Mouse (Mus musculus) CH12.LX (cell line): Measurements from ENCODE around the gene Abhd15. TPM values are rescaled to one million over a fixed set of nuclear protein-coding genes. Genes with fewer than 3 reads are reported as not detected.
A peak's percentile ranks its signal among the peaks of the same experiment; 100 is the strongest.

Experiments used
- DNase-seq: peaks from one replicate; pipeline ENCODE4 v3.0.0-alpha.2; 2013; ENCODE audit errors: extremely low read depth
- H3K27ac ChIP-seq: 2 replicates; pipeline ENCODE4 v1.5.1; 2012; ENCODE audit warnings: low read depth, mild to moderate bottlenecking, control low read depth, moderate library complexity; ENCODE audit not compliant: insufficient read depth
- H3K27me3 ChIP-seq: replicated peaks from 2 replicates; pipeline ENCODE3; 2012; ENCODE audit warnings: inconsistent platforms
- H3K36me3 ChIP-seq, 2 experiments: replicated peaks in 1 of 2; 2 replicates each; pipeline versions ENCODE3 to v1.6.1; 2012; ENCODE audit warnings: inconsistent platforms in 1 of 2, low read length in 1 of 2, mild to moderate bottlenecking in 1 of 2, mixed read lengths in 1 of 2, moderate library complexity in 1 of 2; ENCODE audit not compliant: control insufficient read depth in 1 of 2, insufficient read depth in 1 of 2
- H3K4me1 ChIP-seq, 2 experiments: 2 replicates each; pipeline ENCODE4 v1.6.1; 2012; ENCODE audit warnings: inconsistent platforms in 1 of 2, moderate library complexity in 1 of 2; ENCODE audit not compliant: insufficient read depth in 2 of 2, control insufficient read depth in 1 of 2
- H3K4me2 ChIP-seq: 2 replicates; pipeline ENCODE4 v1.6.1; 2012; ENCODE audit warnings: low read depth, mild to moderate bottlenecking, control low read depth; ENCODE audit not compliant: poor library complexity, insufficient read depth, severe bottlenecking
- H3K4me3 ChIP-seq, 3 experiments: fragments of 150-350 bp in 1 of 3; sonication (generic) in 1 of 3; replicated peaks in 1 of 3; 2 replicates each; pipeline versions ENCODE3 to v1.5.1; 2011 to 2012; ENCODE audit warnings: low read depth in 2 of 3, low read length in 2 of 3, mild to moderate bottlenecking in 2 of 3, moderate library complexity in 2 of 3, control low read depth in 1 of 3, improper control_type of control experiment in 1 of 3, inconsistent platforms in 1 of 3, mixed read lengths in 1 of 3; ENCODE audit not compliant: poor library complexity in 1 of 3
- H3K79me2 ChIP-seq: replicated peaks from 2 replicates; pipeline ENCODE4 v1.6.1; 2012; ENCODE audit warnings: mild to moderate bottlenecking, moderate library complexity; ENCODE audit not compliant: control insufficient read depth, poor library complexity, insufficient read depth, severe bottlenecking; ENCODE audit errors: extremely low read depth
- H3K9ac ChIP-seq: 2 replicates; pipeline ENCODE4 v1.6.1; 2012; ENCODE audit warnings: low read depth, mild to moderate bottlenecking, control low read depth, moderate library complexity; ENCODE audit not compliant: insufficient read depth
- H3K9me3 ChIP-seq: replicated peaks from 2 replicates; pipeline ENCODE3; 2012; ENCODE audit warnings: low read length, inconsistent platforms, mixed read lengths
- CTCF ChIP-seq, 2 experiments: IDR thresholded peaks in 1 of 2; conservative IDR thresholded peaks in 1 of 2; 2 replicates each; pipeline ENCODE4 v1.5.1; 2011 to 2012; ENCODE audit warnings: low read depth in 2 of 2, low read length in 2 of 2, improper control_type of control experiment in 1 of 2, inconsistent platforms in 1 of 2, mild to moderate bottlenecking in 1 of 2, moderate library complexity in 1 of 2
- EP300 ChIP-seq: IDR thresholded peaks from 2 replicates; pipeline ENCODE4 v1.6.1; 2011; ENCODE audit warnings: low read length, improper control_type of control experiment
- ETS1 ChIP-seq: conservative IDR thresholded peaks from 2 replicates; pipeline ENCODE4 v1.6.1; 2012; ENCODE audit warnings: low read depth, mild to moderate bottlenecking, inconsistent platforms, low read length, improper control_type of control experiment, moderate library complexity
- GABPA ChIP-seq: IDR thresholded peaks from 2 replicates; pipeline ENCODE4 v1.6.1; 2012; ENCODE audit warnings: low read depth, low read length, improper control_type of control experiment, inconsistent platforms; ENCODE audit not compliant: insufficient replicate concordance
- IRF4 ChIP-seq: IDR thresholded peaks from 2 replicates; pipeline ENCODE4 v1.6.1; 2014; ENCODE audit warnings: low read depth, mild to moderate bottlenecking, inconsistent platforms, low read length, improper control_type of control experiment
- KAT2A ChIP-seq: IDR thresholded peaks from 2 replicates; pipeline ENCODE4 v1.6.1; 2012; ENCODE audit warnings: low read length, improper control_type of control experiment, inconsistent platforms; ENCODE audit not compliant: insufficient replicate concordance
- MAFK ChIP-seq: IDR thresholded peaks from 2 replicates; pipeline ENCODE4 v1.6.1; 2011; ENCODE audit warnings: low read length, improper control_type of control experiment; ENCODE audit not compliant: insufficient replicate concordance
- MAZ ChIP-seq: IDR thresholded peaks from 2 replicates; pipeline ENCODE4 v1.6.1; 2012; ENCODE audit warnings: low read depth, mild to moderate bottlenecking, inconsistent platforms, low read length, improper control_type of control experiment, moderate library complexity
- MEF2A ChIP-seq: IDR thresholded peaks from 2 replicates; pipeline ENCODE4 v1.6.1; 2014; ENCODE audit warnings: low read depth, mild to moderate bottlenecking, inconsistent platforms, low read length, improper control_type of control experiment, borderline replicate concordance
- MYC ChIP-seq: IDR thresholded peaks from 2 replicates; pipeline ENCODE4 v1.6.1; 2011; ENCODE audit warnings: low read depth, mild to moderate bottlenecking, improper control_type of control experiment, low read length
- POLR2AphosphoS2 ChIP-seq: IDR thresholded peaks from 2 replicates; pipeline ENCODE4 v1.6.1; 2011; ENCODE audit warnings: low read depth, low read length, improper control_type of control experiment
- RAD21 ChIP-seq: IDR thresholded peaks from 2 replicates; pipeline ENCODE4 v1.6.1; 2011; ENCODE audit warnings: low read depth, mild to moderate bottlenecking, low read length, improper control_type of control experiment, moderate library complexity
- SMC3 ChIP-seq: IDR thresholded peaks from 2 replicates; pipeline ENCODE4 v1.6.1; 2011; ENCODE audit warnings: low read depth, low read length, improper control_type of control experiment
- TBP ChIP-seq: conservative IDR thresholded peaks from 2 replicates; pipeline ENCODE4 v1.6.1; 2011; ENCODE audit warnings: low read depth, low read length, improper control_type of control experiment
- TCF12 ChIP-seq: IDR thresholded peaks from 2 replicates; pipeline ENCODE4 v1.6.1; 2014; ENCODE audit warnings: low read depth, mild to moderate bottlenecking, inconsistent platforms, low read length, improper control_type of control experiment
- ZNF384 ChIP-seq: IDR thresholded peaks from 2 replicates; pipeline ENCODE4 v1.6.1; 2012; ENCODE audit warnings: low read depth, low read length, improper control_type of control experiment, inconsistent platforms
- dilution Hi-C: fragments of 300-500 bp; cut with MboI; formaldehyde crosslinking; loops from 2 replicates; pipeline ENCODE4 v1.14.3; 2020; ENCODE audit warnings: low sequenced_read_pairs; ENCODE audit not compliant: extremely low pct_unique_long_range_greater_than_20kb, extremely low pct_ligation_motif_present
- in situ Hi-C: fragments of 300-500 bp; cut with MboI; formaldehyde crosslinking; loops from 3 replicates; pipeline ENCODE4 v1.14.3; 2019; ENCODE audit warnings: low sequenced_read_pairs, low pct_ligation_motif_present, low pct_unique_long_range_greater_than_20kb, mixed read lengths
- polyA plus RNA-seq: library from polyadenylated mRNA; unstranded; fragments of >175 nt; gene quantifications from 2 replicates; pipeline ENCODE4 v1.2.1, GENCODE M21; 2012; ENCODE audit warnings: low read depth; ENCODE audit not compliant: insufficient read length
- total RNA-seq, 2 experiments: library from RNA; depleted of rRNA; stranded (reverse); fragments of 300-350 nt in 1 of 2; fragments of >200 nt in 1 of 2; gene quantifications; 2 replicates each; pipeline ENCODE4 v1.2.3; 2012 to 2014

The Abhd15 gene
- total and polyA plus RNA-seq, 3 experiments: 0.11 to 0.38 (median 0.23) TPM

GRCm38 (mm10) chr11:77519043-77519442, 4.1 kb downstream of the Abhd15 start, which contains the start of gene Gm10392 (continued):
- no peak for TF ChIP-seq RAD21
- TF ChIP-seq TBP: 0 out of 2 replicates have a peak, but pooled peaks have one; percentile 38
- TF ChIP-seq EP300: peak; percentile 70
- peak; percentile 53; the same call in 1 of the 2 replicates for TF ChIP-seq IRF4
- peak; percentile 63; the same call in 1 of the 2 replicates for TF ChIP-seq TCF12
- TF ChIP-seq GABPA: no peak
- no peak for TF ChIP-seq MAZ

GRCm38 (mm10) chr11:77520601-77521529, 5.9 kb downstream of the Abhd15 start:
- DNase-seq: peak; percentile 64
- no peaks in the 10 kb centered on the region for H3K79me2 ChIP-seq
- TF ChIP-seq POLR2AphosphoS2 (no peak), ETS1 (no peak), MAZ (no peak), KAT2A (no peak), MEF2A (no peak), ZNF384 (peak; percentile 77)
- no peaks in the 10 kb centered on the region for H3K36me3 ChIP-seq
- no peaks in the 10 kb centered on the region for H3K27me3 ChIP-seq
- in situ Hi-C loops: no loop called here
- no peak overlapping the region for H3K4me3 ChIP-seq
- no peak overlapping the region for H3K27ac ChIP-seq
- 0 out of 2 replicates have a peak overlapping the region, but pooled peaks have one; percentile 16 for H3K4me2 ChIP-seq
- H3K4me1 ChIP-seq: peaks cover 18 to 51% of the 10 kb centered on the region in 2 experiments
- no peaks in the 10 kb centered on the region for H3K9me3 ChIP-seq
- dilution Hi-C loops: no loop called here
- H3K9ac ChIP-seq: no peak overlapping the region

- no peaks in the 10 kb centered on the region for H3K27me3 ChIP-seq
- dilution Hi-C loops: no loop called here
These were observed 11.0 kb downstream of the Abhd15 start for GRCm38 (mm10) chr11:77525804-77526486.

More at GRCm38 (mm10) chr11:77525804-77526486, 11.0 kb downstream of the Abhd15 start:
- TF ChIP-seq RAD21: peak; percentile 28
- 0 out of 2 replicates have a peak, but pooled peaks have one; percentile 52 for TF ChIP-seq MYC
- no peak for TF ChIP-seq MAFK
- peak; percentile 22; the same call in 1 of the 2 replicates for TF ChIP-seq SMC3
- peak in 1 of 2 experiments; percentile 34; a peak in 2 of 4 replicates for TF ChIP-seq CTCF (conservative IDR thresholded peaks at IDR 0.05 in 1 of 2, IDR thresholded peaks at IDR 0.05 in 1 of 2; ENCODE audit: low read depth in 2 of 2, low read length in 2 of 2)
- Histone ChIP-seq H3K9me3 (no peaks in the 10 kb centered on the region), H3K79me2 (no peaks in the 10 kb centered on the region), H3K27ac (no peak overlapping the region), H3K9ac (no peak overlapping the region), H3K4me3 (no peak overlapping the region), H3K4me2 (no peak overlapping the region), H3K4me1 (peaks cover 0 to 6% of the 10 kb centered on the region in 2 experiments; a peak in 2 of 4 replicates), H3K36me3 (peaks cover 0 to 6% of the 10 kb centered on the region in 2 experiments)
- in situ Hi-C loops: no loop called here
- no peak for DNase-seq
